Mouse (Mus musculus): ENCODE measurements around the gene Pmf1.

Gene Pmf1

GRCm38 (mm10) chr3:88409741-88410644 lies at the start of gene Pmf1:
Pmf1 (minus strand) TSS chr3:88410331.
- peak; percentile 92 for DNase-seq

- DNase-seq = peak; percentile 45
Observed at GRCm38 (mm10) chr3:88458778-88459219, 48.7 kb upstream of the Pmf1 start.

- DNase-seq = no peak
Observed at GRCm38 (mm10) chr3:88456746-88457532, 46.8 kb upstream of the Pmf1 start.

GRCm38 (mm10) chr3:88456313-88456712 lies 46.2 kb upstream of the Pmf1 start:
- DNase-seq = no peak

- DNase-seq = no peak
Observed at GRCm38 (mm10) chr3:88455588-88456264, 45.6 kb upstream of the Pmf1 start.

- no peak for DNase-seq
Observed at GRCm38 (mm10) chr3:88454762-88455587, 44.8 kb upstream of the Pmf1 start.

- DNase-seq = no peak
Observed at GRCm38 (mm10) chr3:88453986-88454385, 43.9 kb upstream of the Pmf1 start.

GRCm38 (mm10) chr3:88453369-88453768 lies 43.2 kb upstream of the Pmf1 start:
- DNase-seq = no peak

GRCm38 (mm10) chr3:88452716-88453115 lies 42.6 kb upstream of the Pmf1 start:
- DNase-seq = no peak

GRCm38 (mm10) chr3:88452246-88452645 lies 42.1 kb upstream of the Pmf1 start:
- no peak for DNase-seq

- no peak for DNase-seq
Observed at GRCm38 (mm10) chr3:88450379-88451131, 40.4 kb upstream of the Pmf1 start.

GRCm38 (mm10) chr3:88449395-88450023 lies 39.4 kb upstream of the Pmf1 start:
- no peak for DNase-seq

- DNase-seq = no peak
Observed at GRCm38 (mm10) chr3:88448443-88448842, 38.3 kb upstream of the Pmf1 start.

GRCm38 (mm10) chr3:88447676-88448183 lies 37.6 kb upstream of the Pmf1 start:
- DNase-seq = no peak

- peak; percentile 53 for DNase-seq
Observed at GRCm38 (mm10) chr3:88446471-88447123, 36.5 kb upstream of the Pmf1 start.

GRCm38 (mm10) chr3:88442888-88443287 lies 32.8 kb upstream of the Pmf1 start:
- no peak for DNase-seq

GRCm38 (mm10) chr3:88442488-88442887 lies 32.4 kb upstream of the Pmf1 start:
- no peak for DNase-seq

- DNase-seq = no peak
Observed at GRCm38 (mm10) chr3:88440500-88441381, 30.6 kb upstream of the Pmf1 start.

- DNase-seq = no peak
Observed at GRCm38 (mm10) chr3:88439582-88439981, 29.5 kb upstream of the Pmf1 start.
